Mouse (Mus musculus): ENCODE results near the gene Rpl38. TPM values are rescaled to one million over a fixed set of nuclear protein-coding genes. Genes with fewer than 3 reads are reported as not detected.

Rpl38 gene
- polyA plus RNA-seq, 1 experiment from 2014 or later: 892 TPM

DNA sequence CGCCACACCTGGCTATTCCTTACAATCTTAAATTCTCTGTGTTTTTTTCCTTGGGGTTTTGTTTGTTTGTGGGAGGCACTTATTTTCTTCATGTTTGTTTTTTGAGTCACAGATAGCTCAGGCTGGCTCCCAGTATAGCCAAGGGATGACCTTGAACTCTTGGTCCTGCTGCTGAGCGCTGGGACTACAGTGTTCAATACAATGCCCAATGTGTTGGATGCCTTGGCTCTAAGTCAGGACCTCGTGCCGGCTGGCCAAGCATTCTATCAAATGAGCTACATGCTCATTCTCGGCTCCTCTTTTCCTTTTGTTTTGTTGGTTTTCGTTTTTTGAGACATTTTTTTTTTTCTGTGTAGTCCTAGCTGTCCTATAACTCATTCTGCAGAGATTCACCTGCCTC, 25.1 kb downstream of the Rpl38 start:
- Histone ChIP-seq H3K4me3 (ENCODE audit: inconsistent target) (no peak overlapping the region), H3K36me3 (ENCODE audit: inconsistent target) (peaks cover 92% of the 10 kb centered on the region), H3K79me2 (ENCODE audit: inconsistent target) (peaks cover 62% of the 10 kb centered on the region; the same call in 1 of the 2 replicates), H3K27ac (peak overlapping the region; percentile 12; the same call in 1 of the 2 replicates)
- WGBS (ENCODE audit: missing documents): 93% methylated on average over 6 of the region's 6 CpGs

DNA sequence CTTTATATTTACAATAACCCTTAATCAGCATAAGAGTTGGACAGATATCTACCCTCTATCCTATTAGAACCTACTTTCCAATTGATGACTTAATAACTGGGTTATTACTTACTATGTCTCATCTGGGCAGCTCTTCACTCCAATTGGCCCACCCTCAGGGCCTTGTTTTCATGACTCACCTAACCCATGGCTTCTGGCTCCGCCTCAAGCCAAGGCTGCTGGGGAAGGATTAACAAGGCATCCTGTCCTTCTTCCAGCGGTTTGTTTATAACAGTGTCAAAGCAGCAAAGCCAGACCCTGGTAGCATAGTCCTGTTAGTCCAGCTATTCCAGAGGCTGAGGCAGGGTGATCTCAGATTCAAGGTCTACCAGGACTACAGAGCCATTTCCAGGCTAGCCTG, 26.1 kb downstream of the Rpl38 start:
- no peak overlapping the region for H3K4me3 ChIP-seq (ENCODE audit: inconsistent target)
- 100% methylated on average over 2 of the region's 2 CpGs for WGBS (ENCODE audit: missing documents)

DNA sequence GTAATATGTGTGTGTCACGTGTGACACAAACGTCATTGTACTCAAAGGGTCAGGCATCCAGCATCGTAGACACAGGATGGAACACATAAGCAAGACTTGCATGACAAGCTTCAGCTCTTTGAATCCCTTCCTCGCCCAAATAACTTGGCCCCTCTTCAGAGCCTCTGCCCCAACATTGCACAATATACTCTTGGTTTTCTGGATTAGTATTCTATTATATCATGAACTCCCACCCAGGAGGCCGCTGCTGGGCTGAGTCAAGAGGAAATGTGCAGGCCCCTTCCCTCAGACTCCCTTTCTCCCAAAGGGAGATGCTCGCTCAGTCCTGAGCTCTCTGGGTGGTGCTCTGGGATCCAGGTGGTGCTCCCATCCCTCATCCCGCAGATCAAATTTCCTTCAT, 30.2 kb downstream of the Rpl38 start:
- 93% methylated on average over 7 of the region's 7 CpGs for WGBS (ENCODE audit: missing documents)
- Histone ChIP-seq H3K27ac (no peak overlapping the region), H3K79me2 (ENCODE audit: inconsistent target) (peaks cover 15% of the 10 kb centered on the region; the same call in 1 of the 2 replicates), H3K36me3 (ENCODE audit: inconsistent target) (peaks cover 89% of the 10 kb centered on the region), H3K4me3 (ENCODE audit: inconsistent target) (no peak overlapping the region)

More for the DNA sequence above, 26.1 kb downstream of the Rpl38 start:
- H3K79me2 ChIP-seq (ENCODE audit: inconsistent target): peaks cover 54% of the 10 kb centered on the region; the same call in 1 of the 2 replicates
- H3K36me3 ChIP-seq (ENCODE audit: inconsistent target): peaks cover 96% of the 10 kb centered on the region
- peak overlapping the region; percentile 12; the same call in 1 of the 2 replicates for H3K27ac ChIP-seq

DNA sequence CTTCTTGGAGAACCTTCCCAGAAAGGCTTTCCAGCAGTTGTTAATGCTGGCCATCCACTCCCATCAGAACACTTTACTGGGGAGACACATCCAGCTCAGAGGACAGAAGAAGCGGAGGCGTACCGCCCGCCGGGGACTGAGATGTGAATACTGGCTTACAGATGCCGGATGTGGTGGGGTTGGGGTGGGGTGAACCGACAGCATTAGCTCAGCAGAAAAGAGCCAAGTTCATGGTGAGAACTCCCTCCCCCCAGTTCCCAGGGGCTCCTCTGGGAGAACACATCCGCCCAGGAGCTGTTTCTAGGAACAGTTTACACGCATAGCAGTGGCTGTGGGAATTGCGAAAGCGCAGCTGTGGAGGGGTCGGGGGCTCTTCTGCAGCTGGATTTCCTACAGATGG, 31.2 kb downstream of the Rpl38 start:
- peaks cover 13% of the 10 kb centered on the region; the same call in 1 of the 2 replicates for H3K79me2 ChIP-seq (ENCODE audit: inconsistent target)
- H3K27ac ChIP-seq: no peak overlapping the region
- WGBS (ENCODE audit: missing documents): 69% methylated on average over 12 of the region's 12 CpGs
- no peak overlapping the region for H3K4me3 ChIP-seq (ENCODE audit: inconsistent target)
- peaks cover 92% of the 10 kb centered on the region for H3K36me3 ChIP-seq (ENCODE audit: inconsistent target)

DNA sequence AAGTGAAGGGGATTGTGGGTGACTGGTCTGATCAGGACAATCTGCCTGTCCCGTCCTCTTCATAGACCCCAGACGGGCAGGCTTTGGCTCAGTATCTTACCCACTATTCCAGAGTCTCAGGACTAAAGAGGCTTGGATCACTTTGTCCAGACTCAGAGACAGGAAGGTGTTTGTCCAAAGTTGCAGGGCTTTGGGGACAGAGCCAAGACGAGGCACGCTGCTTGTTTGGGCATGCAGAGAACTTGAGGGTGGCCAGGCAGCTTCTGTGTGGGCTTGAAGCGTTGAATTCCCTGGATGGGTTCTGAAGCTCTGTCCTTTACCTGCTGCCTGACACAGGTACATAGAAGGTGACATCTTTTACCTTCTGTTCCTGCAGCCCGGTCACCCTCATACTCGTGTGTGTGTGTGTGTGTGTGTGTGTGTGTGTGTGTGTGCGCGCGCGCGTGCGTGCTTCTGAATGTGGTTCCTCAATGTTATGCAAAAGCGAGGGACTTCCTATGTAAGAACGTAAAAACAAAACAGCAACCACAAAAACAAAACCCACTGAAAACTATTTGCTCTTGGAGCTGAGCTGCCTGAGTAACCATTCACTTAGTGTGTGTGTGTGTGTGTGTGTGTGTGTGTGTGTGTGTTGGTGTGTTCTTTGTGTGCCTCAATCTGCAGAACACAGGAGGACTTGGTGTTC, 34.1 kb downstream of the Rpl38 start:
- Histone ChIP-seq H3K36me3 (ENCODE audit: inconsistent target) (peaks cover 83% of the 10 kb centered on the region), H3K79me2 (ENCODE audit: inconsistent target) (no peaks in the 10 kb centered on the region), H3K27ac (no peak overlapping the region), H3K4me3 (ENCODE audit: inconsistent target) (no peak overlapping the region)
- WGBS (ENCODE audit: missing documents): 73% methylated on average over 6 of the region's 15 CpGs

DNA sequence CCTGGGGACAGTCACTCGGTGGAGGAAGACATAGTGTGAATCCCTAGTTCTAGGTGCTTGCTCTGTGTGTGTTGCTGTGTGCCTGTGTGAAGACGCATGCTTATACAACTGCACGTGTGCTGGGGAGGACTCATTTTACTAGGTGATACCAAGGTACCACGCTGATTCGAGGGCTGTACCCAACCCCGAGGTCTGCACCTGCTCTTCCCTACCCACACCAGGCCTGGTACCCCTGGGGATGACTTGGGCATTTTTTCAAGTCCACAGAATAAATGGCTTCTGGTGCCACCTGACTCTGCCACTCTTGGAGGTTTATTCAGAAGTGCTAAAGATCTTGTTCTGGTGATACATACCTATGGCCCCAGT, 34.7 kb downstream of the Rpl38 start:
- no peak overlapping the region for H3K4me3 ChIP-seq (ENCODE audit: inconsistent target)
- H3K36me3 ChIP-seq (ENCODE audit: inconsistent target): peaks cover 83% of the 10 kb centered on the region
- no peak overlapping the region for H3K27ac ChIP-seq
- WGBS (ENCODE audit: missing documents): 64% methylated on average over 6 of the region's 6 CpGs
- H3K79me2 ChIP-seq (ENCODE audit: inconsistent target): no peaks in the 10 kb centered on the region

DNA sequence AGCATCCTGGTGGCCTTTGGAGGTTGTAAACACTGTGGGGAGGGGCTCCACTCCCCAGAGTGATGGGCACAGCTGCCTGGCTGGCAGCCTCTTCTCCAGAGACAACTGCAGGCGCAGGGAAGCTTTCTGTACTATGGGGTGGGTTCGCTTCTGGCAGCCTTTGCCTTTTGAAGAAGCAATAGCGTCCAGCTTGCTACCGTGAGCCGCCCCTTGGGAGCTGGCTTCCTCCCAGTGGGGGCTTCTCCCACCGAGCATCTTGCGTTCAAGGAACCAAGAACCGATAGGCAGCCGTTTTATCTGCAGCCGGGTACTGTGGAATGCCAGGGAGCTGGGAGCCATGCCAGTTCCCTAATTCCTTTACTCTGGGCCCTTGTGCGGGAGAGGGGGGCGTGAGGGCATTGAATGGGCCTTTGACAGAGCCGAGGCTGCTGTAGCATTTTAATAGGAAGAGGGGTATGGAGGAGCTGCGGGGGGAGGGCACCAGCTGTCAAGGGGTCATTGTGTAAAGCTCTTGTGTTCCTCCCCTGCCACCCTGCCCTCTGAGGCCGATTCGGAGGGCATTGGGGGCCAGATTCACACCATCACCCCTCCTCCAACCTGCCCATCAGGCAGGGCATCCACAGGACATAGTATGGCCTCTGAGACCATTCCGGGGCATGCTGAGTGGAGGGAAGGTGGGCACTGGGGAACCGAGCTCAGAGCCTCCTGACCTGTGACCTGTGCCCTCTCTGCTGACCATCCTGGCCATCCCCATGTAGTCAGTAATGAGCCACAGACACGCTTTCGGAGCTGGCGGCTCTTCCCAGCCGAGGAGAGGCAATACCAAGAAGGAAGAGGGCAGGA, 36.0 kb downstream of the Rpl38 start:
- Histone ChIP-seq H3K79me2 (ENCODE audit: inconsistent target) (no peaks in the 10 kb centered on the region), H3K4me3 (ENCODE audit: inconsistent target) (no peak overlapping the region), H3K36me3 (ENCODE audit: inconsistent target) (peaks cover 82% of the 10 kb centered on the region), H3K27ac (no peak overlapping the region)
- WGBS (ENCODE audit: missing documents): 92% methylated on average over 20 of the region's 22 CpGs

DNA sequence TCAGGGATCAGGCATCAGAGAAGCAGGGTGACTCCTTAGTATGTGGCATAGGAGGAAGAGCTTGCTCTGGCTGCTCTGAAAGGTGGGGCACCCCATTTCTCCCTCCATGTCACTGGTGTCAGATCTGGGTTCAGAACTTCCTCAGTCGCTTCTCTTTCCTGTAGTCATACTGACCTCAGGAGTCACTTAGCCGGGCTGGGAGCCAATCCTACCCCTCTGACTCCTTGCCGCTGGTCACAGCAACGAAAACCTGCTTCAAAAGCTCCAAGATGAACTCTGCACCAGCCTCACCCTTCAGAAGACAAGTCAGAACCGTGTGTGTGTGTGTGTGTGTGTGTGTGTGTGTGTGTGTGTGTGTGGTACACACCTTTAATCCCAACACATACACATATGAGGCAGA, 38.0 kb downstream of the Rpl38 start:
- Histone ChIP-seq H3K27ac (no peak overlapping the region), H3K4me3 (ENCODE audit: inconsistent target) (no peak overlapping the region), H3K79me2 (ENCODE audit: inconsistent target) (no peaks in the 10 kb centered on the region), H3K36me3 (ENCODE audit: inconsistent target) (peaks cover 81% of the 10 kb centered on the region)
- 31% methylated on average over 4 of the region's 5 CpGs for WGBS (ENCODE audit: missing documents)

DNA sequence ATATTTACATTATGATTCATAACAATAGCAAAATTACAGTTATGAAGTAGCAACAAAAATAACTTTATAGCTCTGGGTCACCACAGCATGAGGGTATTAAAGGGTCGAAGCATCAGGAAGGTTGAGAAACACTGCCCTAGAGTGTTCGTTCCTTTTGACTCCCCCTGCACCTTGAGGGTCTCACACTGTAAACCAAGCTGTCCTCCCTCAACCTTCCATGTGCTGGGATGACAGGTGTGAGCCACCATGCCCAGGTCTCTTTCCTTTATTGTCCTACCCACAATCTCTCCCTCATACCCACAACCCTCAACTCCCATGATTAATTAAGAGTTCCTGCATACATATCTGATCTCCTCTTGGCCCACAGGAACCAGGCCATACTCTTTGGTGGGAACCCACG, 43.1 kb downstream of the Rpl38 start:
- H3K79me2 ChIP-seq (ENCODE audit: inconsistent target): no peaks in the 10 kb centered on the region
- H3K36me3 ChIP-seq (ENCODE audit: inconsistent target): peaks cover 89% of the 10 kb centered on the region
- H3K4me3 ChIP-seq (ENCODE audit: inconsistent target): no peak overlapping the region
- 92% methylated on average over 3 of the region's 3 CpGs for WGBS (ENCODE audit: missing documents)
- H3K27ac ChIP-seq: no peak overlapping the region

DNA sequence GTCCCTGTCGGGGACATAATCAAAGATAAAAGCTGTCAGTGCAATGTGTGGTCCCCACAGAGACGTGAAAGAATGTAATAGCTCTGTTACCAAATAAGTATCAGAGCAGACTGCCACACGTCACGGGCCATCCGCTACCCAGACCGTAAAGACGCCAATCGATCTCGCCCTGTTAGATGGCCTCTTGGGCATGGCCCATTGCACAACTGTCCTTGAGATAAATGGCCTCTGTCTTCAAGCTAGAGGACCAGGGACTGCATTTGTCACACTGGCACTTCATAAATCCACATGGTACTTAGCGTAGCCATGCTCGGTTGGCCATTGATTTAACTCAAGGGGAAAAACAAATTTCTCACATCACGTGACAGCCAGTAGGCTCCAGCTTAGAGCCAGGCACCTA, 43.5 kb downstream of the Rpl38 start:
- H3K79me2 ChIP-seq (ENCODE audit: inconsistent target): no peaks in the 10 kb centered on the region
- no peak overlapping the region for H3K27ac ChIP-seq
- H3K4me3 ChIP-seq (ENCODE audit: inconsistent target): no peak overlapping the region
- peaks cover 89% of the 10 kb centered on the region for H3K36me3 ChIP-seq (ENCODE audit: inconsistent target)
- 94% methylated on average over 10 of the region's 12 CpGs for WGBS (ENCODE audit: missing documents)

DNA sequence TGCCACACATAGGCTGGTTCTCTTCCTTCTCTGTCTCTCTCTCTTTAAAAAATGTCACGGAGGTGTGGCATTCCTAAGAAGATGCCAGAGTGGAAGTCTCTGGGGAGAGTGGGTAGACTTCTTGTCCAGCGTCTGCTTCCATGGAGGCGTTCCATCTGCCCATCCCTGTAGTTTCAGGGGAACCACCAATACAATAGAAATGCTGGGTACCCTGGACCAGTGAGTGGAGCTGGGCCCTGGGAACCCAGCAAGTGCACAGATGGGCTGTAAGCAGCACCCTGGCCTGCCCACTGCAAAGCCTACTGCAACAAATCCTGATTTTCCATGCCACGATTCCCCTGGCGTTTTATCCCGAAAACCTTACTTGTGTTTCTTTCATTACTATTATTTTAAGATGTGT, 46.2 kb downstream of the Rpl38 start:
- WGBS (ENCODE audit: missing documents): 98% methylated on average over 6 of the region's 6 CpGs
- Histone ChIP-seq H3K79me2 (ENCODE audit: inconsistent target) (no peaks in the 10 kb centered on the region), H3K4me3 (ENCODE audit: inconsistent target) (no peak overlapping the region), H3K27ac (no peak overlapping the region), H3K36me3 (ENCODE audit: inconsistent target) (peaks cover 73% of the 10 kb centered on the region)

DNA sequence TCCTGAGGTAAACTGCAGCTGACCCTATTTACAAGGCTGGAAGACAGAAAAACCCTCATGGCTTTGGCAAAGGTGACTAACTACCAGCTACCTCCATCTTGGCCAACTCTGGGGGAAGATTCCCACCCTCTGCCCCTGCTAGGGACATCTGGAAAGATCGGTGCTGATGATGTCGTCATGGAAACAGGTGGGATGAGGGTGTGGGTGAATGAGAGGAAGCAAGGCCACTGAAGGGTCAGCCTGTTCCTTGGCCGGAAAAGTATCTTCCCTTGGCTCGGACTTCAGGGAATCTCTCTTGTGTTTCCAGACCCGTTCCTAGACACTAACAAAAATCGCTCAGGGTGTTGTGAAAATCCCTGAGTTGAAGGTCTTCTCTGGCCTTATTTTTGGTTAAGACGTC, 47.2 kb downstream of the Rpl38 start:
- no peak overlapping the region for H3K27ac ChIP-seq
- 94% methylated on average over 7 of the region's 7 CpGs for WGBS (ENCODE audit: missing documents)
- no peaks in the 10 kb centered on the region for H3K79me2 ChIP-seq (ENCODE audit: inconsistent target)
- H3K4me3 ChIP-seq (ENCODE audit: inconsistent target): no peak overlapping the region
- H3K36me3 ChIP-seq (ENCODE audit: inconsistent target): peaks cover 67% of the 10 kb centered on the region

DNA sequence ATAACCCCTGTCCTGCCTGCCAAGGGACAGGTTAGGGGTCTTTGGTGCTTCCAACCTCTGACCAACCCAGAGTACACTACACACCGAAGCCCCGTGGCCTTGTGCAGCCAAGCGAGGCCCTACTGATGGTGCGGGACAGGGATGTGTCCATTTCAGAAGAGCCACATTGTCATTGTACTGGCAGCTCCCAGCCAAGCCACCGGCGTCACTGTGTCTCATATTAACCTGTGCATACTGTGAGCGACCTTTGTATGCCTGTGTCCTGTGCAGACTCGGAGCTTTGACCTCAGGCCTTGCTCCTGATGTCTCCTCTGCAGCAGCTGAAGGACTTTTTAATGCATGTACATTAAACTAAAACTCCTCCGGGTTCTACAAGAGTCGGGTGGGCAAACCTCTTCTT, 52.2 kb downstream of the Rpl38 start:
- Histone ChIP-seq H3K79me2 (ENCODE audit: inconsistent target) (no peaks in the 10 kb centered on the region), H3K36me3 (ENCODE audit: inconsistent target) (peaks cover 23% of the 10 kb centered on the region), H3K27ac (no peak overlapping the region), H3K4me3 (ENCODE audit: inconsistent target) (no peak overlapping the region)
- 94% methylated on average over 10 of the region's 10 CpGs for WGBS (ENCODE audit: missing documents)

Measured in macrophage (primary cell).